Mouse (Mus musculus) left cerebral cortex, adult 2 months (tissue): Measurements from ENCODE around the gene Tmem74b. TPM values are rescaled to one million over a fixed set of nuclear protein-coding genes. Genes with fewer than 3 reads are reported as not detected.

Experiments used
- DNase-seq, 2 experiments: peaks; one replicate each; pipeline ENCODE4 v3.0.0; 2021 to 2022; ENCODE audit warnings: low spot score in 2 of 2, mixed read lengths in 1 of 2; ENCODE audit errors: extremely low spot score in 1 of 2
- H3K27ac ChIP-seq: fragments of 200-600 bp; 2 replicates; pipeline ENCODE4 v1.8.1; 2022
- H3K4me3 ChIP-seq: fragments of 200-600 bp; 2 replicates; pipeline ENCODE4 v1.8.1; 2022
- CTCF ChIP-seq: fragments of 200-600 bp; IDR thresholded peaks from 2 replicates; pipeline ENCODE4 v1.8.1; 2022; ENCODE audit warnings: antibody characterized with exemption, mild to moderate bottlenecking, moderate library complexity
- intact Hi-C: fragments of 180-260 bp; cut with DNase I; formaldehyde crosslinking; loops from one replicate; pipeline ENCODE4 v1.15.1; 2025
- total RNA-seq, 2 experiments: library from RNA; stranded (reverse); gene quantifications; 2 replicates each; pipeline ENCODE4 v1.2.3; 2021

Gene Tmem74b
- total RNA-seq, 2 experiments from 2014 or later: 8.6 to 11.1 TPM

DNA sequence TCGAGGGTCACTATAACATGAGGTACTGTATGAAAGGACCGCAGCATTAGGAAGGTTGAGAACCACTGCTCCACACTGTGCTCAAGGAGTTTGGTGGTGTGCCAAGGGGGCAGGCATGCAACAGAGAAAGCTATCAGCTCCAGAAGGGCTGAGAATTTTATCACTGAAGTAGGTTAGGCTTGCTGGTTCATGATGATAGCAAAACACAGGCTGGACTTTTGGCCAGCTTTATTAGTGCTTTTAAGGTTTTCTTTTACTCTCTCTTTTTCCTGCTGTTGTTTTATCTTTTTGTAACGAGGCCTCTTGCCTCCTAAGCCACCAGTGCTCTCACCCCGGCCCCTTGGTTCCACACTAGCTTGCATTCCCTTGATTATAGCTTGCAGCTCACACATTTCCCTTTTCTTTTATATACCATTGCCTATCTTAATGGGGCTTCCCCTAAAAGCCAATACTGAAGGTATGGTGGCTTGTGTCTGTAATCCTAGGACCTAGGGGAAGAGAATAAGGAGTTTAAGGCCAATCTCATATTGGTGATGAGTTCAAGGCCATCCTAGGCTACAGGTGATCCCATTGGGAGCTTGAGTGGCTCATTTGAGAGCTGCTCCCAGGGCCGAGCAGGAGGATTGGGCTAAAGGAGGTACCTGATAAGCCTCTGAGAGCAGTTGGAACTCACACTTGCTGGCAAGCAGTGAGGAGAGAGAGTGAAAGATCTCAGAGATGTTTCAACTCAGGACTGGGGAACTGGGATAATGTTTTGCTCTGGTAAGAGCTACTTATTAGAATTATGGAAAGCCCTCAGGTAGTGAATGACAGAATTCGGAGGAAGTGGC is 41.3 kb downstream of the Tmem74b start:
- no peak for DNase-seq
- no peak for TF ChIP-seq CTCF
- intact Hi-C loops: loop anchor here (5.0 kb wide), 1 partner anchor 249 kb away; no protein-coding TSS in a partner anchor
- Histone ChIP-seq H3K4me3 (no peak overlapping the region), H3K27ac (no peak overlapping the region)

DNA sequence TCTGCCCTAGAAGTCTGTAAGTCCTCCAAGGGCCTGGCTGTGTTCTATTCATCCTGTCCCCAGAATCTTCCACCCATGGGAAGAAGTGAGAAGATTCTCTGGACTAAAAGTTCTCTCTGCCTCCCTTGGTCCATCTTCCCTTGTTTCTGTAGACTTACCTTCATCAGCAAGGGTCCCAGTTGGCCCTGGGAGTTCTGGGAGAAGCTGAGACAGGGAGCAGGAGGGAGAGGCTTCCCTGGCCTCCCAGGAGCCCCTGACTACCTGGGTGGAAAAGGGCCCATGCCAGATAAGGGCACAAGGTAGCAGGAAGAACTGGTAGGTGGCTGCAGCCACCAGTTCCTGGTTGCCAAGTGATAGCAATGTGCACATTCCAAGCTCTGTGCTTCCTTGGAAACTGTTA is 42.0 kb downstream of the Tmem74b start, which contains the start of gene Psmf1:
Gene Psmf1 (minus strand): TSS at position 342 of the 400 bp plus-strand sequence.
- H3K27ac ChIP-seq: no peak within 1 kb of the TSS
- H3K4me3 ChIP-seq: no peak within 1 kb of the TSS
- intact Hi-C loops: loop anchor here (5.0 kb wide), 1 partner anchor 248 kb away; no protein-coding TSS in a partner anchor
- TF ChIP-seq CTCF: no peak
- DNase-seq: no peak

DNA sequence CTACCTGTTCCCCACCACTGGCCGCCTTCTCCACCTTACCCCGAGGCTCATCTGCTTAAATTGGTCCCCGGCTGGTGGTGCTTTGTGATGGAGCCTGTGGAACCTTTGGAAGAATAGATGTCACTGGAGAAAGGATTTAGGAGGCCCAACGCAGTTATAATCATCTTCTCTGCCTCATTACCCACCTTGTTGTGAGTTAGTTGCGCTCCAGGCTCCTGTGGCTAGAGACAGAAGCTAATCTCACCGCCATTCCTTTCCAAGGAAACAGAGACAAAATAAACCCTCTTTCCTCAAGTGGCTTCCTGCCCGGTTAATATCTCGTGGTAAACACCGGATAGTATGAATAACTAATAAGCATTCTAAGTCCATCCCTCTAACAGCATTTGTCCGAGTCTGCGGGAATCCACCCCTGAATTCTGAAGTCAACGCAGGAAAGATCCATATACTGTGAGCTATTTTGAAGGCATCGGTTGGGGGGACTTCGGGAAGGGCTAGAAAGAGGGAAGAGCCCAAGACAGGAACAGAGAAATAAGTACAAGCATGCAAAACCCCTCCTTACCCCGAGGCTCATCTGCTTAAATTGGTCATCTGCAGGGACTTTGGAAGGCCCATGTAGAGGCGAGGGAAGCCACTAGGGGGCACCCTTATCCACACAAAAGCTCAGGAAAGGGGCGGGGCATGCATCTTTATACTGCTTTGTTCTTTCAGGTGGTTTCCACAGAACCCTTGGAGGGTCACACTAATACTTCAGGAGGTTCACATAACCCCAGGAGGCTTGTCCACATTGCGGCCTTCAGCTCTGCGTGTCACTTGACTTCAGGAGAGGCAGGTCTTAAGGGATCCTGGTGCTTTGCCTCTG is 46.3 kb downstream of the Tmem74b start:
- no peak overlapping the region for H3K27ac ChIP-seq
- peak; percentile 72 to 84 for DNase-seq
- intact Hi-C loops: loop anchor here (1.0 to 5.0 kb wide), 2 partner anchors 118 to 259 kb away; no protein-coding TSS in a partner anchor
- TF ChIP-seq CTCF: peak; percentile 92
- no peak overlapping the region for H3K4me3 ChIP-seq

DNA sequence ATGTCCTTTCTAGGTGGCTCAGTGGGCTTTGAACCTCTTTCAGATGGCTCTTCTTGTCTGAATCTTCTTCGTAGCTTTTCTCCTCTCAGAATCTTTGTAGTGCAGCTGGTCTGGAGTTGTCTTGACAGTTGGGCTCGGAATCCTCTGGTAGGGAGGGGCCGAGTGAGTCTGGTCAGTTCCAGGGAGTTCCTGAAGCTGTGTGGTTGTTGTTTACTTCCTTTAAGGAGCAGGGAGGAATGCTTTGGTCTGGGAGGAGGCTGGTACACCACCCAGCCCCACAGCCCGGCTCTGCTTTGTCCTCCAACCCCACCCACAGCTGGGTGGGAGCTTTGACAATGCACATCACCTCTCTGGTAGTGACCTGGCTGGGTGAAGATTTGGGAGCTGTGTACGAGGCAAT is 49.5 kb downstream of the Tmem74b start:
- Histone ChIP-seq H3K4me3 (no peak overlapping the region), H3K27ac (no peak overlapping the region)
- no peak for DNase-seq
- intact Hi-C loops: no loop called here
- TF ChIP-seq CTCF: no peak

DNA sequence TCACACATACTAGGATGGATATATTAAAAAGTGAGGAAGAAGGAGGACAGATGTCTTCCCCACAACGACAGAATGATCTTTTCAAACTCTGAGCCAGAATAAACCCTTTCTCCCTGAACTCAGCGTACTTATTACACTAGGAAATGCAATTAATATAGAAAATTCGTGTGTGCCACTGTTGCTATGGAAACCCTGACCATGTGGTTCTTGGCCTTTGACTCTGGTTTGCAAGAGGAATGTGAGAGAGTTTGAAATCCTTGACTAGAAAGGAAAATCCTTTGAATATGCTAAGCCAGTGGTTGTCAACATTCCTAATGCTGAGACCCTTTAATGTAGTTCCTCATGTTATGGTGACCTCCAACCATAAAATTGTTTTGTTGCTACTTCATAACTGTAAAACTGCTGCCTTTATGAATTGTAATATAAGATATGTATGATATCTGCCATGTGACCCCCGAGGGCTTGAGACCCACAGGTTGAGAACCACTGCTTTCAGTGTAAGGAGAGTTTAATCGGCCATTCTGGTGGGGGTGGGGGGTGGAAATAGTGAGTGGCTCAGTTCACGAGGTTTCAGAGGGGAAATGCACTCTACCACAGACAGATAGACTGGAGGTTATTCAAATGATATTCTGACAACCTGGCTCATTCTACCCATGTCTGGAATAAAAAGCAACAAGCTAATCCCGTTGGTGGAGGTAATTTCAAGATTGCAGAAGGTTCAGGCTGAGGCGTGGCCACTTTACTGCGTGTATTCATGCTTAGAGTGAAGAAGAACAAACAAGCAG is 54.7 kb downstream of the Tmem74b start:
- TF ChIP-seq CTCF: no peak
- no peak for DNase-seq
- intact Hi-C loops: no loop called here
- Histone ChIP-seq H3K27ac (no peak overlapping the region), H3K4me3 (no peak overlapping the region)

DNA sequence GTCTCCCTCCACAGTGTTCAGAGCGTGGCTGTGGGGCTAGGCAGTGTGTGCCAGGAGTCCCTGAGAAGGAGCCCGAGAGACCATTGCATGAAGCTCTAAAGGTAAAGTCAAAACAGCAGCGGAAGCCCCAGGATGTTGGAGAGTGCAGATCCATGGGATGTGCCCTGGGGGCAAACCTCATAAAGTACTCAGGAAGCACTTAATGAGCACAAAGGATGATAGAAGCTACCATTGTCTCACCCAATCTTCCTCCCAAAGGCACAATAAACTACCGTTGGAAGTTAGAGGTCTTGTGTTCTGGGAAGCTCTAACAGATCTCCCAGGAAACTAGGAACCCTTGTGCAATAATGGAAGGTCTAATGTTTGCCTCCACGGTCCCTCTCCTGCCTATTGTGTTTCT is 55.6 kb downstream of the Tmem74b start:
- no peak overlapping the region for H3K4me3 ChIP-seq
- no peak for DNase-seq
- no peak for TF ChIP-seq CTCF
- intact Hi-C loops: no loop called here
- H3K27ac ChIP-seq: no peak overlapping the region

DNA sequence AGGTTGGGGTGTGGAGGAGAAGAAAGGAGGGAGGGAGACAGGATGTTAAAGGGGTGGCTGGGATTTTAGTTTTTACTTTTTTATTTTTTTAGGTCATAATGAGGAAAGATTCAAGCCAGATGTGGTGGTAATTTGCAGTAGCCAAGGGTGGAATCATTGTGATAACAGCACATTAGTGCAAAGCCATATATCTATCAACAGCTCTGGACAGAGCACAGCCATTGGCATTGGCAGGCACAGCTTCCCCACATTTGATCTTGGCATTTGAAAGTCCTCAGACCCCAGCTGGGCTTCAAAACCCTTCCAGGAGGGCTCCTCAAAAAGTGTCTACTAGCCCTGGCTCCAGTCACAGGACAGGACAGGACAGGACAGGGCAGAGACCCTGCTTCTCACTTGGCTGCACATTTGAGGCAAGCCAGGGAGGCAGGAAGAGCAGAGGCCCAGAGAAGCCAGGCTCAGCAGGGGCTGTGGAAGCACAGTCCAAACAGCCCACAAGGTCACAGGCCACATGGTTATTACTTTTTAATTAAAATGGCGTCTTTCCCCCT is 57.1 kb downstream of the Tmem74b start:
- no peak overlapping the region for H3K27ac ChIP-seq
- DNase-seq: no peak
- intact Hi-C loops: no loop called here
- TF ChIP-seq CTCF: no peak
- H3K4me3 ChIP-seq: no peak overlapping the region

Other genes starting within 250 kb of the Tmem74b start
- gene 4921509C19Rik, start 225.9 kb upstream of the Tmem74b start, total RNA-seq: not detected
- 100 to 1,000 TPM; 149 to 160 TPM for gene Nsfl1c, start 207.8 kb upstream of the Tmem74b start, total RNA-seq
- gene Fkbp1a, start 159.5 kb upstream of the Tmem74b start, total RNA-seq: 100 to 1,000 TPM; 702 to 722 TPM
- 1 to 10 TPM; 1.6 to 3.0 TPM for gene Sdcbp2, start 129.4 kb upstream of the Tmem74b start, total RNA-seq
- gene Snph, start 69.4 kb upstream of the Tmem74b start, total RNA-seq: 100 to 1,000 TPM; 328 to 329 TPM
- 1 to 10 TPM in 1 of 2 experiments, under 1 TPM in 1; 0.75 to 1.2 TPM for gene Rad21l, start 33.5 kb upstream of the Tmem74b start, total RNA-seq
- 10 to 100 TPM; 38.5 to 42.3 TPM for gene Psmf1, start 42.2 kb downstream of the Tmem74b start, total RNA-seq
- not detected for gene Rspo4, start 140.9 kb downstream of the Tmem74b start, total RNA-seq
- gene Angpt4, start 209.2 kb downstream of the Tmem74b start, total RNA-seq: not detected